Mouse (Mus musculus): ENCODE data around the gene Tfpt. TPM values are rescaled to one million over a fixed set of nuclear protein-coding genes. Genes with fewer than 3 reads are reported as not detected.
"Not testable (repeated sequence)": the region's sequence is repeated elsewhere in the genome, so short reads cannot be mapped to it uniquely, and the experiment has no call there.

The Tfpt gene
- polyA plus RNA-seq, 1 experiment from 2014 or later = 38.9 TPM

DNA sequence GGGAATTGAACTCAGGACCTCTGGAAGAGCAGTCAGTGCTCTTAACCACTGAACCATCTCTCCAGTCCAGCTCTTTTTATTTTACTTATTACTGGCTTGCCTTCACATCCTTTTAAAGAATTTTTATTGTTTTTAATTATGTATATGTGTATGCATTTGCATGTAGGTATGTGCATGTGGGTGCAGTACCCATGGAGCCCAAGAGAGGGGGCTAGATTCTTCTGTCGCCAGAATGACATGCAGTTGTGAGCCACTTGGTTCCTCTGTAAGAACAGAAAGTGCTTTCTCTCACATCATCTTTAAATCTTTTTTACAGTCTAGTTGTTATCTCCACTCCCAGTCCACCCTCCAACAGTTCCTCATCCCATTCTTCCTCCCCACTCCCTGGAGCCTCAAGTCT lies 38.2 kb downstream of the Tfpt start:
- ATAC-seq = no peak
- no peaks in the 10 kb centered on the region for H3K9me3 ChIP-seq
- no peak overlapping the region for H3K4me3 ChIP-seq (replicated peaks)
- H3K36me3 ChIP-seq = no peaks in the 10 kb centered on the region
- no peaks in the 10 kb centered on the region for H3K27me3 ChIP-seq
- 75% methylated on average over 1 of the region's 1 CpGs for WGBS
- no peak overlapping the region for H3K9ac ChIP-seq (replicated peaks)
- H3K4me1 ChIP-seq (replicated peaks) = no peaks in the 10 kb centered on the region
- H3K27ac ChIP-seq = no peak overlapping the region
- no peak overlapping the region for H3K4me2 ChIP-seq (replicated peaks)

DNA sequence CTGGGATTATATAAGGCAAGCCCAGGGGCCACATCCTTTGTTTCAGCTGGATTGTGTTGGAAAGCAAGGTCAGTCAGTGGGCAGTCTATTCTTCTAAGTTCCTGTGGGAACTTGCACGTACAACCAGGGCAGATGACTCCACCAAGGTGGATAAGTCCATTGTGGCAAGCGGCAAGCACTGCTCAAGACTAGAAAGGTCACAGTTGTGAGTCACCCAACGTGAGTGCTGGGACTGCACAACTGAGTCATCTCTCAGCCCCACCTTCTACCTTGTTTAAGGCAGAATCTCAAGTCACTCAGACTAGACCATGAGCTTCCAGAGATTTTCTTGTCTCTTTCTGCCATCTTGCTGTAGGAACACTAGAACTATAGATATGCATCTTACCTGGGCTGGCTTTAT lies 39.2 kb downstream of the Tfpt start:
- Histone ChIP-seq H3K9me3 (no peaks in the 10 kb centered on the region), H3K9ac (replicated peaks) (no peak overlapping the region), H3K4me3 (replicated peaks) (no peak overlapping the region), H3K4me1 (replicated peaks) (peaks cover 6% of the 10 kb centered on the region; the same call in 1 of the 2 replicates), H3K27ac (no peak overlapping the region), H3K4me2 (replicated peaks) (no peak overlapping the region), H3K36me3 (no peaks in the 10 kb centered on the region), H3K27me3 (no peaks in the 10 kb centered on the region)
- WGBS = 80% methylated on average over 3 of the region's 3 CpGs
- ATAC-seq = no peak

DNA sequence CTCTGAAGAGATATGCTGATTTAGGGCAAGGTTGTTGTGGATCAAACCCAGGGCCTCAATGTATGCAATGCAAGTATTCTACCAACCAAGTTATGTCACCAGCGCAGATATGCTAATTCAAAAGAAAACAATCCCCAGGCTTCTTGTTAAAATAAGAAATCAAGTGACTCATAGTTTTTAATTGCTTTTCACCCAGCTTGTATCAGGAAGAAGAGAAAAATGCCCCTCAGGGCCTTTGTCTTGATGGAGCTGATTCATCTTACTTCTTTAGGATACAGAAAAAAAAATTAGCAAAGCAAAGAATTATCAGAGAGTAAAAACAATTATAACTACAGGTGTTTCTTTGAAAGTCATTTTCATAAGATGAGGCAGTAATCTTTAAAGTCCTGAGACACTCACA lies 42.4 kb downstream of the Tfpt start:
- 76% methylated on average over 1 of the region's 1 CpGs for WGBS
- Histone ChIP-seq H3K9me3 (no peaks in the 10 kb centered on the region), H3K36me3 (no peaks in the 10 kb centered on the region), H3K27ac (no peak overlapping the region), H3K4me2 (replicated peaks) (no peak overlapping the region), H3K9ac (replicated peaks) (no peak overlapping the region), H3K4me3 (replicated peaks) (no peak overlapping the region), H3K27me3 (no peaks in the 10 kb centered on the region), H3K4me1 (replicated peaks) (peaks cover 6% of the 10 kb centered on the region; the same call in 1 of the 2 replicates)
- ATAC-seq = no peak

DNA sequence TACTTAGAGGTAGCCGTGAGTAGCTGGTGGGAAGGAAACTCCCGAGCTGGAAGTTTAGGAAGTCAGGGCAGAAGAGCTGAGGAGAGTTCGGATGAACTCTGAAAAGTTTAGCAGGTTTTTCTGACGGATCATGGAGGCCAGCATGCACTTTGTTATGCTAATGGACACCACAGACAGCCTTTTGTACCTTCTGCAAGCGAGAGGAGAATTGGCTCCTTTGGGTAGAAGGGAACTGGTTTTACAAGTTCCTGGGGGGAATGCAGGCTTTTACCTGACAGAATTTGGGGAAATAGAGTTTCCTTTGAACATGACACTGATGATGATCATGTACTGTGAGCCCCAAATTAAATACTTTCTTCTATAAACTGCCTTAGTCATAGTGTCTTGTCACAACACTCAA lies 43.5 kb downstream of the Tfpt start:
- Histone ChIP-seq H3K4me3 (replicated peaks) (no peak overlapping the region), H3K27ac (no peak overlapping the region), H3K9me3 (no peaks in the 10 kb centered on the region), H3K9ac (replicated peaks) (no peak overlapping the region), H3K4me2 (replicated peaks) (no peak overlapping the region), H3K4me1 (replicated peaks) (peaks cover 6% of the 10 kb centered on the region; the same call in 1 of the 2 replicates), H3K27me3 (no peaks in the 10 kb centered on the region), H3K36me3 (no peaks in the 10 kb centered on the region)
- no peak for ATAC-seq
- 2% methylated on average over 5 of the region's 5 CpGs for whole genome bisulfite sequencing

DNA sequence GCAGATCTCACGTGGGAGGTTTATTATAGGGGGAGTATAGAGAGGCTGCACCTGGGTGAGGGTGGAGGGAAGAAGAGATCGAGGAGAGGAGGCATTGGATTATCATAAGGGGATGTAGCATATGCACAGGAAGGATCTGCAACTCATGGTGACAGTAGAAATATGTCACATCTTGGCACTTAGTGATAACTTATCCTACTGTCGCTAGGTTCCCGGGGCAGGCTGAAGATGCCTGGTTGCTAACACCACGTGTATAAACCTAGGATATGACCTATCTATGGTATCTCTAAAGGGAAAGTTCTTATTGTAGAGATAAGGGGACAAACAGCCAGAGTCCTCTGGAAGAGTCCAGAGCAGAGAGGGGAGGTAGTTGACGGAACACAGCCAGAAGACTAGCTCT lies 44.0 kb downstream of the Tfpt start:
- Histone ChIP-seq H3K9me3 (no peaks in the 10 kb centered on the region), H3K27ac (no peak overlapping the region), H3K4me1 (replicated peaks) (peaks cover 6% of the 10 kb centered on the region; the same call in 1 of the 2 replicates), H3K4me3 (replicated peaks) (no peak overlapping the region), H3K27me3 (no peaks in the 10 kb centered on the region), H3K4me2 (replicated peaks) (no peak overlapping the region), H3K36me3 (no peaks in the 10 kb centered on the region), H3K9ac (replicated peaks) (no peak overlapping the region)
- WGBS = 24% methylated on average over 6 of the region's 6 CpGs
- no peak for ATAC-seq

DNA sequence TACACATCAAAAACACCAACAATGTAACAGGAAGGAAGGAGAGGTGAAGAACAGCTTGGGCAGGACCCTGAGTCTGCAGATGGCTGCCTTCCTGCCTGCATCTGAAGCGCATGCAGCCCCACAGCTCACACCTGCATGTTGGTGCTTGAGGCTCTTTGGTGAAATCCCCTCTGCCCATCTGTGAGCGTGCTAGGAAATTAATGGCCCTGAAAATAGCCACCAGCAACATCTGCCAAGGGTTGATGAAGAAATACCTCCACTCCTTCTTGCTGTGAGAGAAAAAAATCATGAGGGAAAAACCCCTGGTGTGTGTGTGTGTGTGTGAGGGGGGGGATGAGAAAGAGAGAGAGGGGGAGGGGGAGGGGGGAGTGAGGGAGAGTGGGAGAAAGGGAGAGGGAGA lies 49.7 kb downstream of the Tfpt start:
- H3K27ac ChIP-seq = no peak overlapping the region
- H3K4me2 ChIP-seq (replicated peaks) = no peak overlapping the region
- no peaks in the 10 kb centered on the region for H3K9me3 ChIP-seq
- no peaks in the 10 kb centered on the region for H3K36me3 ChIP-seq
- no peak for ATAC-seq
- 77% methylated on average over 2 of the region's 2 CpGs for WGBS
- no peaks in the 10 kb centered on the region for H3K4me1 ChIP-seq (replicated peaks)
- no peak overlapping the region for H3K4me3 ChIP-seq (replicated peaks)
- no peak overlapping the region for H3K9ac ChIP-seq (replicated peaks)
- no peaks in the 10 kb centered on the region for H3K27me3 ChIP-seq

DNA sequence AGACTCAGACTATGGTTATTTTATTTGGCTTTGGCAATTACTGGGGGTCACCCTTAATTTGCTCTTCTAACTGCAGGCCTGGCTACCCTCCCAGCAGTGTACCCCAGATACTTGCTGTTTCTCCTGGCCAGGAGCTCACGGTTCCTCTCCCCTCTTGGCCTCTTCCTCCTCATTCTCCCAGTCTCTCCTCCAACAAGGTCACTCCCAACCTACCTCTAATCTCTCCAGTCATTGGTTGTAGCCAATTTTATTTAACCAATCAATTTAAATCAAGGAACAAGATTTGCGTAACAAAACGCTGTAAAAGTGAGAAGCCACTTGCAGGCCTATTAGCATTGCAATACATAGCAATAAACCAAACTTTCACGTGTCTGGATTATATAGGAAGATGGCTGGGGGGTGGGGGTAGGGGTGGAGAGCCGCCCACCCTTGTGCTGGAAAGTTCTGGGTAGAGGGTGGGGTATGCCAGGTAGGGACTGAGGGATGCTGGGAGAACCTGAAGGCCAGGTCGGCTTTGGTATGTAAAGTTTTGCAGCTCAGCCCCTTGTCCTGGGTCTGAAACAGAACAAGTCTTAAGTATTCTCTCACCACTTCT lies 50.7 kb downstream of the Tfpt start:
- ATAC-seq = no peak
- no peak overlapping the region for H3K9ac ChIP-seq (replicated peaks)
- H3K9me3 ChIP-seq = no peaks in the 10 kb centered on the region
- H3K4me2 ChIP-seq (replicated peaks) = no peak overlapping the region
- H3K27me3 ChIP-seq = no peaks in the 10 kb centered on the region
- H3K4me1 ChIP-seq (replicated peaks) = no peaks in the 10 kb centered on the region
- H3K36me3 ChIP-seq = no peaks in the 10 kb centered on the region
- no peak overlapping the region for H3K27ac ChIP-seq
- H3K4me3 ChIP-seq (replicated peaks) = no peak overlapping the region
- WGBS = 69% methylated on average over 6 of the region's 6 CpGs

DNA sequence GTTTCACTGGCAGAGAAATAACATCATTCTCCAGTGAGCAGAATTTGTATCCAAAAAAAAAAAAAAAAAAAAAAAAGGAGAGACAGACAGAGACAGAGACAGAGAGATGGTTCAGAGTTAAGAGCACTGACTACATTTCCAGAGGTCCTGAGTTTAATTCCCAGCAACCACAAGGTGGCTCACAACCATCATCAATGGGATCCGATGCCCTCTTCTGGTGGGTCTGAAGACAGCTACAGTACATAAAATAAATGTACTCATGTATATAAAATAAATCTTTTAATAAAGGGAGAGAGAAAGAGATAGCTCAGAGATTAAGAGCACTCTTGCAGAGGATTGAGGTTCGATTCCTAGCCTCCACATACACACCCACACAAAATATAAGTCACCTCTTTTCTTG lies 51.5 kb downstream of the Tfpt start:
- 86% methylated on average over 2 of the region's 2 CpGs for WGBS

DNA sequence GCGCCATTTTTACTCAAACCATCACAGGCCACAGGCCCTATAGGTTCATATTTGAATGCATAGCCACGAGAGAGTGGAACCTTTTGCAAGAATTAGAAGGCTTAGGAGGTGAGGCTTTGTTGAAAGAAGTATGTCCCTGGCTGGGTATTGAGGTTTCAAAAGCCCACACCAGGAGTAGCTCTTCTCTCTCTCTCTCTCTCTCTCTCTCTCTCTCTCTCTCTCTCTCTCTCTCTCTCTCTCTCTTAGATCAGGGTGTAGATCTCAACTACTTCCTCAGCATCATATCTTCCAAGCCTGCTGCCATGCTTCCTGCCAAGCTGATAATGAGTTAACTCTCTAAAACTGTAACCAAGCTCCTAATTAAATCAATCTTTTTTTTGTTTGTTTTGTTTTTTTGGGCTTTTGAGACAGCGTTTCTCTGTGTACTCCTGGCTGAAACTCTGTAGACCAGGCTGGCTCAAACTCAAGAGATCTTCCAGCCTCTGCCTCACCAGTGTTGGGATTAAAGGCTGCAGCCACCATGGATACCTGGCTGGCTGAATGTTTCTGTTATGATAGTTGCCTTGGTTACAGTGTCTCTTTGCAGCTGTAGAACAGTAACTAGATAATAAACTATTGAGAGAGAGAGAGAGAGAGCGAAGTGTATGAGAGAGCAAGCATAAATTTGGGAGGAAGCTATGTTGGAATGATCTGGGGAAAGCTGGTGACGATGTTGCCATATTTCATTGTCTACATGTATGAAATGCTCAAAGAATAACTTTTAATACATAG lies 53.2 kb downstream of the Tfpt start:
- Histone ChIP-seq H3K4me2 (replicated peaks) (no peak overlapping the region), H3K27ac (no peak overlapping the region), H3K27me3 (no peaks in the 10 kb centered on the region), H3K4me3 (replicated peaks) (no peak overlapping the region), H3K4me1 (replicated peaks) (no peaks in the 10 kb centered on the region), H3K36me3 (no peaks in the 10 kb centered on the region), H3K9ac (replicated peaks) (no peak overlapping the region), H3K9me3 (no peaks in the 10 kb centered on the region)
- WGBS = 82% methylated on average over 5 of the region's 5 CpGs
- ATAC-seq = no peak

More for the DNA sequence above, 51.5 kb downstream of the Tfpt start:
- H3K9me3 ChIP-seq = no peaks in the 10 kb centered on the region
- no peaks in the 10 kb centered on the region for H3K27me3 ChIP-seq
- no peak overlapping the region for H3K4me3 ChIP-seq (replicated peaks)
- H3K4me2 ChIP-seq (replicated peaks) = no peak overlapping the region
- no peak for ATAC-seq
- no peaks in the 10 kb centered on the region for H3K36me3 ChIP-seq
- H3K9ac ChIP-seq (replicated peaks) = no peak overlapping the region
- no peaks in the 10 kb centered on the region for H3K4me1 ChIP-seq (replicated peaks)
- no peak overlapping the region for H3K27ac ChIP-seq

DNA sequence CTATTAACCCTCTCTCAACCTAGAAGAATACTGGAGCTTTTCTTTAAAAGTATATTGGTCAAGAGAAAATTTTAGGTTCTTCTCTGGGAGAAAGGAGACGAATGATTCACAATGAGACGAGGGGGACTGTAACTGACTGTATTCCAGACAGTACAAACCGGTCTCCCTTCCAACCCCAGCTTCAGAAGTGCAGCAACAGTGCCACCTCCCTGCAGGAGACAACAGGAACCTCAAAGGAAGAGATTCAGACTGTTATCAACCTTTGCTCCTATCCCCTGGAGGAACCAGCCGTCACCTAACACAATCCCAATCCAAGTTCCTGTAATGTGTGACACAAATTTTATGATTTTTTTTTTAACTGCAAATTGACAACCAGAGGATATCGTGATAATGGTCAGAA lies 55.5 kb downstream of the Tfpt start:
- H3K4me1 ChIP-seq (replicated peaks) = no peaks in the 10 kb centered on the region
- H3K9me3 ChIP-seq = no peaks in the 10 kb centered on the region
- H3K27ac ChIP-seq = no peak overlapping the region
- H3K27me3 ChIP-seq = no peaks in the 10 kb centered on the region
- no peak for ATAC-seq
- WGBS = 68% methylated on average over 5 of the region's 5 CpGs
- no peaks in the 10 kb centered on the region for H3K36me3 ChIP-seq
- H3K4me3 ChIP-seq (replicated peaks) = no peak overlapping the region
- no peak overlapping the region for H3K9ac ChIP-seq (replicated peaks)
- no peak overlapping the region for H3K4me2 ChIP-seq (replicated peaks)

DNA sequence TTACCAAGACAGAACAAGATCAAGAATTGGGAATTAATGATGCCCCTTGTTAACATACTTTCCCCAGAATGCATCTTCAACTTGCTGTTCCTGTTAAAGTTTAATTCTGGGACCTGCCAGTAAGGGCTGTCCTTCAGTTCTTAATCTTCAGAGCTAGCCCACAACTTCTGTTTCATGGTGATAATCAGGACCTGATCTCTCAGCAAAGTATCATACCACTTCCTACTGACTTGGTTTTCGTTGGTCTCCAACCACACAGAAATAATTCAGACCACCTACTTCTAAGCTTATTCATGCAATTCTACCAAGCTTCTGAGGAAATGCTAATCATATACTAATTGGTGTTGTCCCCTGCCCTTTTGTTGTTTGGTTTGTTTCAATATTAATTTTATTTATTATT lies 57.9 kb downstream of the Tfpt start:
- no peaks in the 10 kb centered on the region for H3K4me1 ChIP-seq (replicated peaks)
- H3K27me3 ChIP-seq = no peaks in the 10 kb centered on the region
- no peak overlapping the region for H3K4me2 ChIP-seq (replicated peaks)
- no peaks in the 10 kb centered on the region for H3K36me3 ChIP-seq
- no peaks in the 10 kb centered on the region for H3K9me3 ChIP-seq
- no peak for ATAC-seq
- 89% methylated on average over 1 of the region's 1 CpGs for WGBS
- no peak overlapping the region for H3K27ac ChIP-seq
- no peak overlapping the region for H3K4me3 ChIP-seq (replicated peaks)
- H3K9ac ChIP-seq (replicated peaks) = no peak overlapping the region

DNA sequence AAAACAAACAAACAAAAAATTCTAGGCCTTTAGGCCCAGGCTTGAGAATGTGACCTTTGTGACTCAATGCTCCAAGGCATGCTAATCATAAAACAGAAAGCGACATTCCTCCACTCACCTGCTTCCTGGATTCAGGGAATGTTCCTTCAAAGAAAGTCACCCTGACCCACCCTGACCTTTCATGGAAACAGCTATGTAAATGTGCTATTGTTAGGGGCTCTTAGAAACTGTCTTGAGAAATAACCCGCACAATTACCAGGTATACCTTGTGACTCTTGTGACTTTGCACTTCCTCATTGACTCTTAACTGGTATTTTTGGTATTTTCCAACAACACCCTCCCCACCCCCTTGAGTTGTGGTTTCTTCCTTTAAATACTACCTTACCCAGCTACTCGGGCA lies 59.1 kb downstream of the Tfpt start:
- not testable (repeated sequence) for H3K4me3 ChIP-seq (replicated peaks); H3K9ac ChIP-seq (replicated peaks); H3K9me3 ChIP-seq; H3K4me2 ChIP-seq (replicated peaks); ATAC-seq; H3K27me3 ChIP-seq; H3K36me3 ChIP-seq; H3K27ac ChIP-seq; H3K4me1 ChIP-seq (replicated peaks)
- WGBS = 88% methylated on average over 3 of the region's 3 CpGs

All from midbrain, embryonic 13.5 days (tissue).